Mouse (Mus musculus): ENCODE data around the gene Jph2.

GRCm38 (mm10) chr2:163370175-163370574 lies 27.6 kb downstream of the Jph2 start:
- no peak for TF ChIP-seq CTCF (IDR thresholded peaks at IDR 0.05; ENCODE audit: insufficient read depth, low read depth, low read length)
- TF ChIP-seq POLR2A (IDR thresholded peaks at IDR 0.05; ENCODE audit: insufficient read depth, low read depth, low read length): no peak
